Mouse (Mus musculus) layer of hippocampus, adult 2 months (tissue): ENCODE measurements around the gene Syn2. TPM values are rescaled to one million over a fixed set of nuclear protein-coding genes. Genes with fewer than 3 reads are reported as not detected.

Experiments used
- DNase-seq, 2 experiments: peaks; one replicate each; pipeline ENCODE4 v3.0.0; 2022; ENCODE audit warnings: low spot score in 2 of 2
- H3K27ac ChIP-seq: fragments of 200-600 bp; 2 replicates; pipeline ENCODE4 v1.8.1; 2022
- H3K4me3 ChIP-seq: fragments of 200-600 bp; 2 replicates; pipeline ENCODE4 v1.8.1; 2022; ENCODE audit warnings: mild to moderate bottlenecking
- CTCF ChIP-seq: fragments of 200-600 bp; conservative IDR thresholded peaks from 2 replicates; pipeline ENCODE4 v1.8.1; 2022; ENCODE audit warnings: antibody characterized with exemption, mild to moderate bottlenecking, moderate library complexity
- total RNA-seq, 2 experiments: library from RNA; stranded (reverse); gene quantifications; 2 replicates each; pipeline ENCODE4 v1.2.3; 2021

Syn2 gene
- total RNA-seq, 2 experiments from 2014 or later: 564 to 608 TPM

- Histone ChIP-seq H3K4me3 (no peak overlapping the region), H3K27ac (peak overlapping the region; percentile 89)
- no peak for TF ChIP-seq CTCF
- peak; percentile 47 to 77 for DNase-seq
These were observed 8.4 kb upstream of the Syn2 start for GRCm38 (mm10) chr6:115126232-115126785.

DNA sequence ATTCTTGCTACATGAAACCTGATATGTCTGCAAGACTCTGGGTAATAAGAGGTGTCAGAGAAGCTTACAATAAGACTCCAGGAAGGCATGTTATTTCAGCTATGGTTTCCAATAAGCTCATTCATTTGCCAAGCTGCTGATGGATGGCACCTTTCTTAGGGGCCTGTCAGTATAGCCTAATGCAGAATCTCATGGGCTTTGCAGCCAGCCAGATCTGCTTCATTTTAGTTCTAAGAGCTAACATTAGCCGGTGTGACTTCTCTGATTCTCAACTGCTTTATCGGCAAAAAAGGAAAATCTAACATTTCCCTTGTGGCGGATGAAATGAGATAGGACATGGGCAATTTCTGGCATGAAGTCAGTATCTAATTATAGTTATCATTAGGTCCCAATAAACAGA lies 7.9 kb upstream of the Syn2 start:
- TF ChIP-seq CTCF: no peak
- no peak for DNase-seq
- Histone ChIP-seq H3K4me3 (no peak overlapping the region), H3K27ac (peak overlapping the region; percentile 89)

DNA sequence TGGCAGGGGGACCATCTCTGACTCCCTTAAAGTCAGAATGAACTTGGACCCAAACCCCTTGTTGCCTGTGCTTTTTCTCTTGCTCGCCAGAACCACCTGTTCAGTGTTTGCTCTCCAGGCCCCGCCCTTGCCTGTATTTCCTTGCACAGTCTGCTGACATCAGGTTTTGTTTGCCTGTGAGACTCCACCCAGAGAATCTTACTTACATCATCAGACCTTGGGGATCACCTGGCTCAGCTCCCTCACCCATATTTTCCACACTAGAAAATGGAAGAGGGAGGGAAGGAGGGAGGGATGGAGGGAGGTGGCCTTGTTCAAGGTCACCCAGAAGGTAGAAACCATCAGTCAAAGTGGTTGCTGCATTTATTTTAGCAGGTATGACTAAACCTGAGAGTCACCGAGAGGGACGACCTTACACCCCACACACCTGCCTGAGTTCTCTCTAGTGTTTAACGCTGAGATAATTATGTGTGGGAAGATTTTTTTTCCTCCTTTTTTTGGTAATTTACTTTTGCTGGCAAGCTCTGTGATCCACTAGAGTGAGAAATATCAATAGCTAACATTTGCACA lies 7.4 kb upstream of the Syn2 start:
- no peak for DNase-seq
- no peak overlapping the region for H3K4me3 ChIP-seq
- no peak for TF ChIP-seq CTCF
- H3K27ac ChIP-seq: peak overlapping the region; percentile 89

DNA sequence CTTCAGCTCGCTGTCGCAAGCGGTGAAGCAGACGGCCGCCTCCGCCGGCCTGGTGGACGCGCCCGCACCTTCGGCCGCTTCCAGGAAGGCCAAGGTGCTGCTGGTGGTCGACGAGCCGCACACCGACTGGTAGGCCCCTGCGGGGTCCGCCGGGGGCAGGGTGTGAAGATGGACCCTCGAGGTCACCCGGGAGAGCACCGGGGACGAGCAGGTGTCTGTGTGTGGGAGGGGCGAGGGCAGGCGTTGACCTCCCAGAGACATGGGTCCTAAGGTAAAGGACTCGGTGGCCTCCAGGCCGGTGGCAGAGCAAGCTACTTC lies 589 bp downstream of the Syn2 start:
- no peak for TF ChIP-seq CTCF
- peak overlapping the region; percentile 91 for H3K4me3 ChIP-seq
- H3K27ac ChIP-seq: peak overlapping the region; percentile 97
- DNase-seq: no peak

- Histone ChIP-seq H3K27ac (peak overlapping the region; percentile 97; the same call in 1 of the 2 replicates), H3K4me3 (peak overlapping the region; percentile 91)
- no peak for TF ChIP-seq CTCF
- no peak for DNase-seq
These were observed 1.5 kb downstream of the Syn2 start for GRCm38 (mm10) chr6:115136156-115136555.

- DNase-seq: no peak
- peak; percentile 42 for TF ChIP-seq CTCF
These were observed 6.7 kb downstream of the Syn2 start for GRCm38 (mm10) chr6:115141446-115141845.

DNA sequence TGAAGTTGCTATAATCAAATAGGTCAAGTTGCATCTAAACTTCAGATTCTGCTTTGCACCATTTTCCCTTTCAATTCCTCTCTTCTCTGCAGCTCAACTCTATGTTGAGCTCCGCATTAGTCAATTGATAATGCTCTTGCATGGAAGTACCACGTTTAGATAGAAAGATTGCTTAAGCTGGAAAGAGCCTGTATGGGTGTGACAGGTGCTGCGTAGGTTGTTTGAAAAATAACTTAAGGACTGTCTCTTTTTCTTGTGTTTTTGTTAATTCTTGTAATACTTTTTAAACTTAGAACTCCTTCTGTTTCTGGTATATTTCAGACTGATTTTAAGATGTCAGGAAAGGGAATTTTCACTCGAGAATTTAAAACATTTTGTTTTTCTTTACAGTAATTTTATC lies 26.5 kb downstream of the Syn2 start:
- peak in 1 of 2 experiments; percentile 30 for DNase-seq
- Histone ChIP-seq H3K27ac (no peak overlapping the region; the same call in 1 of the 2 replicates), H3K4me3 (no peak overlapping the region)
- no peak for TF ChIP-seq CTCF

More at GRCm38 (mm10) chr6:115141446-115141845, 6.7 kb downstream of the Syn2 start:
- H3K4me3 ChIP-seq: no peak overlapping the region
- no peak overlapping the region for H3K27ac ChIP-seq

GRCm38 (mm10) chr6:115165863-115166470 lies 31.3 kb downstream of the Syn2 start:
- TF ChIP-seq CTCF: no peak
- no peak for DNase-seq
- H3K4me3 ChIP-seq: no peak overlapping the region
- peak overlapping the region; percentile 80 for H3K27ac ChIP-seq

- no peak for TF ChIP-seq CTCF
- H3K27ac ChIP-seq: peak overlapping the region; percentile 80
These were observed 34.2 kb downstream of the Syn2 start for GRCm38 (mm10) chr6:115168921-115169320.

GRCm38 (mm10) chr6:115169518-115169917 lies 34.8 kb downstream of the Syn2 start:
- Histone ChIP-seq H3K4me3 (no peak overlapping the region), H3K27ac (peak overlapping the region; percentile 80)
- no peak for DNase-seq
- no peak for TF ChIP-seq CTCF

More at GRCm38 (mm10) chr6:115168921-115169320, 34.2 kb downstream of the Syn2 start:
- no peak overlapping the region for H3K4me3 ChIP-seq
- DNase-seq: peak; percentile 77 to 91

DNA sequence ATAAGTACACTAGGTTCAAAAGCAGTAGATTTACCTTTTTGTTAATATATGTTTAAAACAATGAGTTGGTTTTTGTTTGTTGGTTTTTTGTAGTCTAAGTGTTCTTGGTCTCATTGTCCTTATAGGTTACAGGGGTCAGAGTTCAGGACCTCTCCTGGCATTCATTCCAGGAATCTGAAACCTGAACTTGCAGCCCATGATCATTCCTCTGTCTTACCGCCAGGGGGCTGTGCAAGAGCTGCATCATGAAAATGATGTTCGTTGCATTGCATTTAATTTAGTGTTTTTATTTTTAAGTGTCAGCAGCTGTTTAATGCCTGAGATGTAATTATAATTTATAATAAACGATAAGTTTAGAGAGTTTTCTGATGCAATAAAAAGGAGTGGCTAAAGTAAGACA lies 40.1 kb downstream of the Syn2 start:
- Histone ChIP-seq H3K27ac (no peak overlapping the region), H3K4me3 (no peak overlapping the region)
- no peak for DNase-seq
- TF ChIP-seq CTCF: peak; percentile 84

DNA sequence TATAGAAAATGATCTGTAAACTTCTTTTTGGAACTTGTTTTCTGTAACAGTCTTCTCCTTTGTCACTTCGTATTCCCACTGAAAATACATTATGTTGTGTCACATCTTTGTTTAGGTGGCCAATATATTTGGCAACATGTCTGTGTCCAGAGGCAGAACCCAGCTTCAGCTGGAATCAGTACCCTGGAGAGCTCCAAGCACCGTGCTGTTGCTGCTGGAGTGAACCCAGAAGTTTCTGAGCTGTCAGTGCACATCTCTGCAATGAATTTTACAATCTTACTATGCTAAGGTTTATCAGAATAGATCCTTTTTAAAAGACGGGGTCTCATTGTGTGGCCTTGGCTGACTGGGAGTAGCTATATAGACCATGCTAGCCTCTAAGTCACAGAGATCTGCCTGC lies 44.1 kb downstream of the Syn2 start:
- Histone ChIP-seq H3K27ac (peak overlapping the region; percentile 46; the same call in 1 of the 2 replicates), H3K4me3 (no peak overlapping the region)
- DNase-seq: no peak
- TF ChIP-seq CTCF: no peak

DNA sequence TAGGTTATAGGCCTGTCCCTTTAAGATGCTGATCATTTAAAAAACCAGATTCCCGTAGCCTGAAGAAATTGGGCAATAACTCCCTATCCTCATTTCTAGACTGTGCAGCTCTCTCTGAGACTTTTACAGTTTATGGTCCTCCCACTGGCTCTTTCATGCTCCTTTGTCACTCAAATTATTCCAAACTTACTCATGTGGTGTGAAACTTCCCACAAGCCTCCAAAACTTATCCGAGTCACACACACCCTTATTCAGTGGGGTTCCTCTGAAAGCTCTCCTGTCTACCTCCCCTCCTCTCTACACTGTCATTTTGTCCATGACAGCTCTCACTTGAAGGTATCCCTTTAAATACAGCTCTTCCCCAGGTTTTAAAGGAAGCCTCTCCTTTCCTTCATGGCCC lies 46.4 kb downstream of the Syn2 start:
- no peak overlapping the region for H3K4me3 ChIP-seq
- peak overlapping the region; percentile 44; the same call in 1 of the 2 replicates for H3K27ac ChIP-seq
- no peak for TF ChIP-seq CTCF
- no peak for DNase-seq

DNA sequence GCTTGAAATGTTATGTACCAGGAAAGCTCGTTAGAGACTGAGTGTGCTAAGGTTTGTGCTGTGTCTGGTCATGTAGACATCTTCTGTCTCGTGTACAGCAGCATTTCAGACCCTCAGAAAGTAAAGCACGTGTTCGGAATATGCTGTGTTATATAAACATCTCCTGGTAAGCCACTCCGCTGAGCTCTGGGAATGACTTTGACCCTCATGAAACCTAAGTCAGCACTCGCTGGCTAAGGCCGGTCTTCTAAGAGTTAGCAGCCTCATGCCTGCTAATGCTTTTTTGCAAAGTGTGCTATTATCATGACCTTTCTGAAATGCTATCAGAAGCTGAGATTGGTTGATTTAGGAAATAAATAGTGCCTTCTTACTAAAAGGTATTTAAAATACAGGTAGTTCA lies 56.4 kb downstream of the Syn2 start:
- Histone ChIP-seq H3K27ac (no peak overlapping the region), H3K4me3 (no peak overlapping the region)
- no peak for DNase-seq
- no peak for TF ChIP-seq CTCF
